Mouse (Mus musculus): ENCODE results near the gene Gm28168. TPM values are rescaled to one million over a fixed set of nuclear protein-coding genes. Genes with fewer than 3 reads are reported as not detected.

The Gm28168 gene
- polyA plus RNA-seq (2017; shearing (Covaris generic)), result not detected

DNA sequence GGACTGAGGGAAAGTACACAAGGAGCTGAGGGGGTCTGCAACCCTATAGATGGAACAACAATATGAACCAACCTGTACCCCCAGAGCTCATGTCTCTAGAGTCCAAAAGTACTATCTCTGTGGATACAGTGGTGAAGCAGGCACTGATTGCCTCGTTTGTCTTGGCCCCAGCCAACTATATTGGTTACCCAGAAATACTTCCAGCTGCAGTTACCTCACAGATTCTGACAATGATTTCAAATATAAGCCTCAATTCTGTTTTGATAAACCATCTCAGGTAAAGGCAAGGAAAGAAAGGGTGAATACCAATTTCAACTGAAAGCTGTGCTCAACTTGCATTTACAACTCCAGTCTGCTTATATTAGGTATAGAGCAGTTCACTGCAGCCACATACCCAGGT, at the start of gene Gm28168:
Gene Gm28168, plus strand, starts transcription at position 301 of the 400 bp plus-strand sequence.

DNA sequence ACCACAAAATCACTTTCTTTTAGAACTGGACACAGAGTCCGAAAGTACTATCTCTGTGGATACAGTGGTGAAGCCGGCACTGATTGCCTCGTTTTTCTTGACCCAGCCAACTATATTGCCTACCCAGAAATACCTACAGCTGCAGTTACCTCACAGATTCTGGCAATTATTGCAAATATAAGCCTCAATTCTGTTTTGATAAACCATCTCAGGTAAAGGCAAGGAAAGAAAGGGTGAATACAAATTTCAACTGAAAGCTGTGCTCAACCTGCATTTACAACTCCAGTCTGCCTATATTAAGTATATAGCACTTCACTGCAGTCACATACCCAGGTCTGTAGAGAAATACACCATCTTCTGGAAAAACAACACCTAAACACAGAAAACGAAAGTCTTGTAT, 37.8 kb downstream of the Gm28168 start, which contains the start of gene Gm7145:
Gene Gm7145, plus strand, starts transcription at position 301 of the 400 bp plus-strand sequence.

Other genes with a start within 250 kb of the Gm28168 start
- not detected for gene Gm28363, start 230.9 kb upstream of the Gm28168 start, polyA plus RNA-seq (2017; shearing (Covaris generic))
- not detected for gene B020011L13Rik, start 146.9 kb upstream of the Gm28168 start, polyA plus RNA-seq (2017; shearing (Covaris generic))
- not detected for gene Gm28360, start 97.9 kb upstream of the Gm28168 start, polyA plus RNA-seq (2017; shearing (Covaris generic))
- gene Gm7145, start 37.9 kb downstream of the Gm28168 start, polyA plus RNA-seq (2017; shearing (Covaris generic)), result not detected
- gene Gm29106, start 248.5 kb downstream of the Gm28168 start, polyA plus RNA-seq (2017; shearing (Covaris generic)), result not detected